17 mouse cellular contexts compared by ENCODE assay signal in genomic region chr7:100853396-100853795, GRCm38 (mm10). TPM values are rescaled to one million over a fixed set of nuclear protein-coding genes. Genes with fewer than 3 reads are reported as not detected.
DNase-seq lines count a peak whose midpoint lies in the region; ATAC-seq and TF ChIP-seq lines count a peak whose summit lies in the region.
"Had no signal": no experiment of that assay in that cellular context is flagged by ENCODE, and none has a peak within 500 bp of the region (broad histone marks: within the 10 kb centered on the region; RNA-seq: fewer than 3 reads in every experiment).

No protein-coding gene starts in this region.

- TF ChIP-seq CTCF in gastrocnemius, adult 2 months (IDR thresholded peaks at IDR 0.05), result no peak
- no peak for TF ChIP-seq CTCF in small intestine, adult 2 months (IDR thresholded peaks at IDR 0.05; ENCODE audit: extremely low read depth, insufficient read length, insufficient replicate concordance, low read depth, low read length)

- H3K36me3 ChIP-seq in limb, embryonic 13.5 days, result no peaks in the 10 kb centered on the region
- H3K36me3 ChIP-seq in small intestine, adult 2 months (ENCODE audit: control insufficient read depth, insufficient read depth, low read length), result no peaks in the 10 kb centered on the region
- H3K36me3 ChIP-seq: forebrain, embryonic 12.5 days; midbrain, embryonic 12.5 days; stomach, embryonic 15.5 days had no signal

- DNase-seq in gastrocnemius, adult 2 months, result peak; percentile 17
- no peak for DNase-seq in gastrocnemius, adult 18-20 months (ENCODE audit: low spot score)
- DNase-seq in lung, postnatal 36 days, result peak; percentile 30
- no peak for DNase-seq in lung, postnatal 14 days
- DNase-seq in cerebellum, postnatal 14 days, result no peak
- DNase-seq in ovary, postnatal 14 days (ENCODE audit: low spot score), result no peak
- DNase-seq: adrenal gland, postnatal 10 days; cerebellum, adult 8-10 months; heart, postnatal 14 days; right cerebral cortex, postnatal 14 days had no signal

- no peaks in the 10 kb centered on the region for H3K27me3 ChIP-seq in limb, embryonic 13.5 days
- H3K27me3 ChIP-seq in small intestine, adult 2 months (ENCODE audit: control insufficient read depth, insufficient read depth, low read length), result no peaks in the 10 kb centered on the region
- H3K27me3 ChIP-seq: forebrain, embryonic 12.5 days; midbrain, embryonic 12.5 days; stomach, embryonic 15.5 days had no signal

- no peak overlapping the region for H3K9ac ChIP-seq in limb, embryonic 13.5 days
- H3K9ac ChIP-seq: forebrain, embryonic 12.5 days; midbrain, embryonic 12.5 days; stomach, embryonic 15.5 days had no signal

- H3K9me3 ChIP-seq in limb, embryonic 13.5 days, result no peaks in the 10 kb centered on the region
- H3K9me3 ChIP-seq: forebrain, embryonic 12.5 days; midbrain, embryonic 12.5 days; stomach, embryonic 15.5 days had no signal

- H3K4me3 ChIP-seq in gastrocnemius, adult 2 months, result peak overlapping the region; percentile 21; the same call in 1 of the 2 replicates
- no peak overlapping the region for H3K4me3 ChIP-seq in limb, embryonic 13.5 days
- H3K4me3 ChIP-seq in small intestine, adult 2 months (ENCODE audit: low read depth, low read length), result no peak overlapping the region
- H3K4me3 ChIP-seq: forebrain, embryonic 12.5 days; midbrain, embryonic 12.5 days; myocyte; stomach, embryonic 15.5 days had no signal

- TF ChIP-seq POLR2A in small intestine, adult 2 months (IDR thresholded peaks at IDR 0.05; ENCODE audit: low read depth, low read length), result no peak

- no peak for ATAC-seq in limb, embryonic 13.5 days (ENCODE audit: low FRiP score, low read depth)
- ATAC-seq: lung, postnatal 0 days had no signal

- no peak overlapping the region for H3K4me2 ChIP-seq in limb, embryonic 13.5 days (replicated peaks)
- H3K4me2 ChIP-seq: forebrain, embryonic 12.5 days; midbrain, embryonic 12.5 days; stomach, embryonic 15.5 days had no signal

- H3K27ac ChIP-seq in gastrocnemius, adult 2 months, result peak overlapping the region; percentile 89
- 0 out of 2 replicates have a peak overlapping the region, but pooled peaks have one; percentile 33 for H3K27ac ChIP-seq in limb, embryonic 13.5 days
- H3K27ac ChIP-seq in small intestine, adult 2 months (ENCODE audit: insufficient read depth, low read depth, low read length), result 0 out of 2 replicates have a peak overlapping the region, but pooled peaks have one; percentile 5
- H3K27ac ChIP-seq: forebrain, embryonic 12.5 days; midbrain, embryonic 12.5 days; stomach, embryonic 15.5 days had no signal

- intact Hi-C loops in gastrocnemius, adult 2 months (cut with DNase I), result loop anchor here (2.0 to 5.0 kb wide), 2 partner anchors 27 to 194 kb away; no protein-coding TSS in a partner anchor

- H3K4me1 ChIP-seq in limb, embryonic 13.5 days, result peaks cover 66% of the 10 kb centered on the region
- H3K4me1 ChIP-seq in small intestine, adult 2 months (ENCODE audit: control insufficient read depth, insufficient read depth, insufficient read length, low read length), result peaks cover 2% of the 10 kb centered on the region; the same call in 1 of the 2 replicates

- WGBS in limb, embryonic 13.5 days, result 54% methylated on average over 3 of the region's 3 CpGs
- 77% methylated on average over 3 of the region's 3 CpGs for WGBS in small intestine, adult 2 months

RNA-seq across cellular contexts. Expression of gene Relt, which starts 9.8 kb away (rescaled TPM):
- 10 to 100 TPM in 1 of 2 experiments, 1 to 10 TPM in 1; 9.5 to 19.8 TPM for total RNA-seq in gastrocnemius, adult 2 months (2021)
- 10 to 100 TPM; 15.5 to 23.8 TPM for total RNA-seq in gastrocnemius, adult 18-20 months (2021)
- 3.6 and 4.3 TPM in 2 replicates for polyA plus RNA-seq in limb, embryonic 13.5 days (2015; fragmentation: Nextera tagmentation; extraction: Ambion mirVana)
- polyA plus RNA-seq in small intestine, adult 2 months (2012; rRNA removed), result 7.0 and 9.5 TPM in 2 replicates

Comparison
In these comparisons a context has a peak if more than half of its experiments do, and no peak if none do; other contexts are left out.
1. DNase-seq: peak in gastrocnemius, adult 2 months (single experiment) and lung, postnatal 36 days (single experiment); none in gastrocnemius, adult 18-20 months (single experiment), lung, postnatal 14 days (single experiment), cerebellum, postnatal 14 days (0 of 2) and ovary, postnatal 14 days (single experiment).
2. H3K27ac ChIP-seq: peak in every context shown above with its lines; median percentile 89 in gastrocnemius, adult 2 months; 33 in limb, embryonic 13.5 days; 5 in small intestine, adult 2 months.